ENCODE assay signal across 8 mouse cellular contexts in genomic region chr17:6782033-6782526, GRCm38 (mm10). TPM values are rescaled to one million over a fixed set of nuclear protein-coding genes. Genes with fewer than 3 reads are reported as not detected.
A peak's percentile ranks its signal among the peaks of the same experiment; 100 is the strongest.
DNase-seq lines count a peak whose midpoint lies in the region; ATAC-seq lines count a peak whose summit lies in the region.

No protein-coding gene starts in this region.

- peak; percentile 27 for DNase-seq in urinary bladder, postnatal 25 days (ENCODE audit: low spot score)
- no peak for DNase-seq in urinary bladder, adult 2 months (ENCODE audit: low spot score)
- peak; percentile 55 for DNase-seq in forebrain, embryonic 10.5 days (ENCODE audit: extremely low spot score, low spot score)
- peak; percentile 84 for DNase-seq in induced T-regulatory cell, adult 2 months (ENCODE audit: low read depth)
- peak; percentile 49 for DNase-seq in yolk sac, embryonic 10.5 days (ENCODE audit: low spot score)
- no peak for DNase-seq in layer of hippocampus, adult 9-11 months

- peak; percentile 54 for ATAC-seq in liver, embryonic 15.5 days (ENCODE audit: insufficient read depth)
- ATAC-seq in neural tube, embryonic 12.5 days (ENCODE audit: low FRiP score, low read depth): no peak

- peak overlapping the region; percentile 87 for H3K4me2 ChIP-seq in liver, embryonic 15.5 days
- H3K4me2 ChIP-seq in neural tube, embryonic 12.5 days (replicated peaks): peak overlapping the region; percentile 94

- no peaks in the 10 kb centered on the region for H3K36me3 ChIP-seq in forebrain, embryonic 10.5 days (replicated peaks)
- H3K36me3 ChIP-seq in liver, embryonic 15.5 days (replicated peaks): 0 out of 2 replicates have a peak, but pooled peaks cover 3% of the 10 kb centered on the region
- no peaks in the 10 kb centered on the region for H3K36me3 ChIP-seq in neural tube, embryonic 12.5 days

- H3K4me1 ChIP-seq in forebrain, embryonic 10.5 days: peaks cover 59% of the 10 kb centered on the region
- H3K4me1 ChIP-seq in liver, embryonic 15.5 days (replicated peaks): peaks cover 64% of the 10 kb centered on the region
- peaks cover 34% of the 10 kb centered on the region for H3K4me1 ChIP-seq in neural tube, embryonic 12.5 days

- H3K27ac ChIP-seq in forebrain, embryonic 10.5 days: peak overlapping the region; percentile 97
- H3K27ac ChIP-seq in liver, embryonic 15.5 days (replicated peaks): peak overlapping the region; percentile 91
- no peak overlapping the region for H3K27ac ChIP-seq in neural tube, embryonic 12.5 days

- WGBS in forebrain, embryonic 10.5 days: under 1% methylated on average over 21 of the region's 21 CpGs
- WGBS in liver, embryonic 15.5 days (ENCODE audit: insufficient replicate concordance): under 1% methylated on average over 21 of the region's 21 CpGs
- WGBS in neural tube, embryonic 12.5 days: under 1% methylated on average over 21 of the region's 21 CpGs

- peaks cover 44% of the 10 kb centered on the region for H3K27me3 ChIP-seq in forebrain, embryonic 10.5 days (ENCODE audit: poor library complexity, severe bottlenecking)
- no peaks in the 10 kb centered on the region for H3K27me3 ChIP-seq in liver, embryonic 15.5 days
- peaks cover 5% of the 10 kb centered on the region for H3K27me3 ChIP-seq in neural tube, embryonic 12.5 days (replicated peaks)

- peak overlapping the region; percentile 90 for H3K4me3 ChIP-seq in forebrain, embryonic 10.5 days
- H3K4me3 ChIP-seq in liver, embryonic 15.5 days (replicated peaks): peak overlapping the region; percentile 95
- H3K4me3 ChIP-seq in neural tube, embryonic 12.5 days: peak overlapping the region; percentile 63

- H3K9me3 ChIP-seq in forebrain, embryonic 10.5 days: no peaks in the 10 kb centered on the region
- H3K9me3 ChIP-seq in liver, embryonic 15.5 days (replicated peaks): no peaks in the 10 kb centered on the region
- no peaks in the 10 kb centered on the region for H3K9me3 ChIP-seq in neural tube, embryonic 12.5 days

- H3K9ac ChIP-seq in liver, embryonic 15.5 days: peak overlapping the region; percentile 72
- H3K9ac ChIP-seq in neural tube, embryonic 12.5 days: peak overlapping the region; percentile 78

RNA-seq across cellular contexts. Expression of gene Ezr, which starts 0.5 kb away (rescaled TPM):
- 104 and 106 TPM in 2 replicates for polyA plus RNA-seq in urinary bladder, adult 2 months (2012; rRNA removed)
- 103 and 116 TPM in 2 replicates for polyA plus RNA-seq in forebrain, embryonic 10.5 days (2016; fragmentation: Nextera tagmentation; extraction: Ambion mirVana)
- polyA plus RNA-seq in liver, embryonic 15.5 days (2015; fragmentation: Nextera tagmentation; extraction: Ambion mirVana): 48.3 and 49.4 TPM in 2 replicates
- 67.1 and 87.8 TPM in 2 replicates for polyA plus RNA-seq in neural tube, embryonic 12.5 days (2016; fragmentation: Nextera tagmentation; extraction: Ambion mirVana)

Comparison
In these comparisons a context has a peak if more than half of its experiments do, and no peak if none do; other contexts are left out.
1. DNase-seq: peak in urinary bladder, postnatal 25 days (single experiment), forebrain, embryonic 10.5 days (single experiment), induced T-regulatory cell, adult 2 months (single experiment) and yolk sac, embryonic 10.5 days (single experiment); none in urinary bladder, adult 2 months (single experiment) and layer of hippocampus, adult 9-11 months (single experiment).
2. Peak in every context shown above with its lines, with median percentiles within 50 percentile points of each other: H3K4me3 ChIP-seq.